Mouse (Mus musculus): ENCODE results near the gene Atf2. TPM values are rescaled to one million over a fixed set of nuclear protein-coding genes. Genes with fewer than 3 reads are reported as not detected.

Atf2 gene
- total and polyA plus RNA-seq, 3 experiments: 15.9 to 40.9 (median 25.8) TPM

GRCm38 (mm10) chr2:73891701-73892463 is 557 bp downstream of the Atf2 start:
- Histone ChIP-seq H3K27me3 (replicated peaks) (no peaks in the 10 kb centered on the region), H3K4me2 (ENCODE audit: insufficient read depth, low read depth, poor library complexity, severe bottlenecking) (peak overlapping the region; percentile 100), H3K9ac (ENCODE audit: insufficient read depth, low read depth) (peak overlapping the region; percentile 99), H3K4me3 (replicated peaks in 1 of 3; ENCODE audit: low read depth in 2 of 3, low read length in 2 of 3, poor library complexity in 1 of 3) (peak overlapping the region; percentile 87 to 99 (median 99)), H3K36me3 (replicated peaks in 1 of 2; ENCODE audit: control insufficient read depth in 1 of 2, insufficient read depth in 1 of 2, low read length in 1 of 2) (peaks cover 0 to under 1% of the 10 kb centered on the region in 2 experiments), H3K4me1 (ENCODE audit: control insufficient read depth in 1 of 2, insufficient read depth in 2 of 2) (peaks cover 2 to 19% of the 10 kb centered on the region in 2 experiments; a peak in 3 of 4 replicates), H3K79me2 (replicated peaks; ENCODE audit: control insufficient read depth, extremely low read depth, insufficient read depth, poor library complexity, severe bottlenecking) (peaks cover 37% of the 10 kb centered on the region), H3K27ac (ENCODE audit: insufficient read depth, low read depth) (peak overlapping the region; percentile 69), H3K9me3 (replicated peaks; ENCODE audit: low read length) (no peaks in the 10 kb centered on the region)
- DNase-seq (ENCODE audit: extremely low read depth): no peak
- in situ Hi-C loops (cut with MboI; ENCODE audit: low pct_ligation_motif_present, low pct_unique_long_range_greater_than_20kb, low sequenced_read_pairs) (loop anchor here (25.0 kb wide), 1 partner anchor 330 kb away; no protein-coding TSS in a partner anchor), dilution Hi-C loops (cut with MboI; ENCODE audit: extremely low pct_ligation_motif_present, extremely low pct_unique_long_range_greater_than_20kb, low sequenced_read_pairs) (no loop called here)
- no peak for TF ChIP-seq CHD2 (IDR thresholded peaks at IDR 0.05; ENCODE audit: low read length)
- TF ChIP-seq HCFC1 (IDR thresholded peaks at IDR 0.05; ENCODE audit: low read depth, low read length): no peak
- TF ChIP-seq IRF4 (IDR thresholded peaks at IDR 0.05; ENCODE audit: low read depth, low read length): no peak
- TF ChIP-seq MAFK (IDR thresholded peaks at IDR 0.05; ENCODE audit: insufficient replicate concordance, low read length): no peak
- no peak for TF ChIP-seq E2F4 (IDR thresholded peaks at IDR 0.05; ENCODE audit: insufficient replicate concordance, low read depth, low read length)
- no peak for TF ChIP-seq EP300 (IDR thresholded peaks at IDR 0.05; ENCODE audit: low read length)
- TF ChIP-seq MXI1 (IDR thresholded peaks at IDR 0.05; ENCODE audit: low read depth, low read length): no peak
- no peak for TF ChIP-seq ZKSCAN1 (IDR thresholded peaks at IDR 0.05; ENCODE audit: borderline replicate concordance, low read depth, low read length)
- no peak for TF ChIP-seq PAX5 (IDR thresholded peaks at IDR 0.05; ENCODE audit: low read length)
- TF ChIP-seq CHD1 (IDR thresholded peaks at IDR 0.05; ENCODE audit: low read depth, low read length): no peak
- TF ChIP-seq USF2 (conservative IDR thresholded peaks at IDR 0.05; ENCODE audit: low read depth, low read length): no peak
- no peak for TF ChIP-seq KAT2A (IDR thresholded peaks at IDR 0.05; ENCODE audit: insufficient replicate concordance, low read length)
- no peak for TF ChIP-seq UBTF (IDR thresholded peaks at IDR 0.05; ENCODE audit: low read depth, low read length)
- no peak for TF ChIP-seq JUND (conservative IDR thresholded peaks at IDR 0.05; ENCODE audit: low read depth, low read length)
- no peak for TF ChIP-seq RCOR1 (conservative IDR thresholded peaks at IDR 0.05; ENCODE audit: low read depth, low read length)
- TF ChIP-seq TCF12 (IDR thresholded peaks at IDR 0.05; ENCODE audit: low read depth, low read length): no peak; the same call in 1 of the 2 replicates

GRCm38 (mm10) chr2:73885997-73886396 is 6.4 kb downstream of the Atf2 start:
- Histone ChIP-seq H3K9me3 (replicated peaks; ENCODE audit: low read length) (no peaks in the 10 kb centered on the region), H3K4me2 (ENCODE audit: insufficient read depth, low read depth, poor library complexity, severe bottlenecking) (no peak overlapping the region), H3K9ac (ENCODE audit: insufficient read depth, low read depth) (no peak overlapping the region), H3K27me3 (replicated peaks) (no peaks in the 10 kb centered on the region), H3K4me3 (replicated peaks in 1 of 3; ENCODE audit: low read depth in 2 of 3, low read length in 2 of 3, poor library complexity in 1 of 3) (no peak overlapping the region), H3K4me1 (ENCODE audit: control insufficient read depth in 1 of 2, insufficient read depth in 2 of 2) (peaks cover 0 to 9% of the 10 kb centered on the region in 2 experiments; a peak in 1 of 4 replicates), H3K27ac (ENCODE audit: insufficient read depth, low read depth) (no peak overlapping the region), H3K36me3 (replicated peaks in 1 of 2; ENCODE audit: control insufficient read depth in 1 of 2, insufficient read depth in 1 of 2, low read length in 1 of 2) (peaks cover 0 to 7% of the 10 kb centered on the region in 2 experiments), H3K79me2 (replicated peaks; ENCODE audit: control insufficient read depth, extremely low read depth, insufficient read depth, poor library complexity, severe bottlenecking) (peaks cover 40% of the 10 kb centered on the region)
- DNase-seq (ENCODE audit: extremely low read depth): no peak
- dilution Hi-C loops (cut with MboI; ENCODE audit: extremely low pct_ligation_motif_present, extremely low pct_unique_long_range_greater_than_20kb, low sequenced_read_pairs) (no loop called here), in situ Hi-C loops (cut with MboI; ENCODE audit: low pct_ligation_motif_present, low pct_unique_long_range_greater_than_20kb, low sequenced_read_pairs) (loop anchor here (25.0 kb wide), 1 partner anchor 324 kb away; no protein-coding TSS in a partner anchor)
- TF ChIP-seq MAZ (IDR thresholded peaks at IDR 0.05; ENCODE audit: low read depth, low read length) (no peak), CTCF (conservative IDR thresholded peaks at IDR 0.05 in 1 of 2, IDR thresholded peaks at IDR 0.05 in 1 of 2; ENCODE audit: low read depth in 2 of 2, low read length in 2 of 2) (peak in 1 of 2 experiments; percentile 39; a peak in 2 of 4 replicates), MYC (IDR thresholded peaks at IDR 0.05; ENCODE audit: low read depth, low read length) (0 out of 2 replicates have a peak, but pooled peaks have one; percentile 15)
